Mouse (Mus musculus) stomach, embryonic 16.5 days (tissue): ENCODE results near the gene Hoxd8. TPM values are rescaled to one million over a fixed set of nuclear protein-coding genes. Genes with fewer than 3 reads are reported as not detected.
A peak's percentile ranks its signal among the peaks of the same experiment; 100 is the strongest.

ENCODE experiments used
- ATAC-seq: fragments of 200-750 bp; cut with Nextera tagmentation; 2 replicates; pipeline ENCODE4 v1.8.0; 2017; ENCODE audit warnings: moderate number of reproducible peaks, moderate TSS enrichment; ENCODE audit not compliant: insufficient read depth, low FRiP score
- H3K27ac ChIP-seq: fragments of 300-500 bp; sonication (generic); 2 replicates; pipeline ENCODE4 v1.5.1; 2014; ENCODE audit warnings: low read length
- H3K27me3 ChIP-seq: fragments of 300-500 bp; sonication (generic); 2 replicates; pipeline ENCODE4 v1.6.1; 2014; ENCODE audit warnings: low read length, control low read depth, mixed read lengths; ENCODE audit not compliant: control insufficient read depth, insufficient read depth
- H3K36me3 ChIP-seq: fragments of 300-500 bp; sonication (generic); 2 replicates; pipeline ENCODE4 v1.6.1; 2014; ENCODE audit warnings: low read length; ENCODE audit not compliant: control insufficient read depth, insufficient read depth
- H3K4me1 ChIP-seq: fragments of 300-500 bp; sonication (generic); 2 replicates; pipeline ENCODE4 v1.6.1; 2014; ENCODE audit warnings: low read length, control low read depth, mixed read lengths; ENCODE audit not compliant: control insufficient read depth, insufficient read depth
- H3K4me2 ChIP-seq: fragments of 300-500 bp; sonication (generic); 2 replicates; pipeline ENCODE4 v1.6.1; 2014; ENCODE audit warnings: low read depth, low read length, mixed read lengths
- H3K4me3 ChIP-seq: fragments of 300-500 bp; sonication (generic); replicated peaks from 2 replicates; pipeline ENCODE4 v1.5.1; 2014; ENCODE audit warnings: mild to moderate bottlenecking, low read length
- H3K9ac ChIP-seq: fragments of 300-500 bp; sonication (generic); 2 replicates; pipeline ENCODE4 v1.6.1; 2014; ENCODE audit warnings: low read length
- H3K9me3 ChIP-seq: fragments of 300-500 bp; sonication (generic); replicated peaks from 2 replicates; pipeline ENCODE4 v1.6.1; 2016; ENCODE audit warnings: low read length, control low read depth; ENCODE audit not compliant: control insufficient read depth
- WGBS: fragments of 180-500 bp; shearing (Covaris S2); extraction: QIAGEN DNeasy Blood & Tissue Kit; methylation state at CpG from one replicate; pipeline ENCODE4 v1.1.7; 2014; 5-methylcytosine and 5-hydroxymethylcytosine counted together
- polyA plus RNA-seq: library from polyadenylated mRNA; unstranded; fragments of >200 nt; fragmentation: Nextera tagmentation; extraction: Ambion mirVana; gene quantifications from 2 replicates; pipeline ENCODE4 v1.2.1, GENCODE M21; 2015

The Hoxd8 gene
- polyA plus RNA-seq, 1 experiment from 2014 or later: 1.7 TPM

- H3K4me3 ChIP-seq: no peak overlapping the region
- no peak overlapping the region for H3K4me2 ChIP-seq
- H3K27me3 ChIP-seq: peaks cover 94% of the 10 kb centered on the region
- H3K36me3 ChIP-seq: no peaks in the 10 kb centered on the region
- H3K27ac ChIP-seq: no peak overlapping the region
- no peak overlapping the region for H3K9ac ChIP-seq
- ATAC-seq: no peak
- 20% methylated on average over 2 of the region's 2 CpGs for WGBS
- no peaks in the 10 kb centered on the region for H3K4me1 ChIP-seq
- H3K9me3 ChIP-seq: no peaks in the 10 kb centered on the region
Measured at GRCm38 (mm10) chr2:74720384-74720783, 16.0 kb downstream of the Hoxd8 start.

- no peak overlapping the region for H3K4me2 ChIP-seq
- H3K36me3 ChIP-seq: no peaks in the 10 kb centered on the region
- no peak overlapping the region for H3K27ac ChIP-seq
- no peaks in the 10 kb centered on the region for H3K9me3 ChIP-seq
- no peak overlapping the region for H3K4me3 ChIP-seq
- no peak overlapping the region for H3K9ac ChIP-seq
- ATAC-seq: no peak
- 32% methylated on average over 5 of the region's 5 CpGs for WGBS
- H3K4me1 ChIP-seq: no peaks in the 10 kb centered on the region
- H3K27me3 ChIP-seq: peaks cover 94% of the 10 kb centered on the region
Measured at GRCm38 (mm10) chr2:74720955-74721491, 16.6 kb downstream of the Hoxd8 start.

- Histone ChIP-seq H3K4me2 (no peak overlapping the region), H3K4me3 (no peak overlapping the region), H3K9ac (no peak overlapping the region), H3K27me3 (peaks cover 95% of the 10 kb centered on the region), H3K36me3 (no peaks in the 10 kb centered on the region), H3K4me1 (no peaks in the 10 kb centered on the region), H3K27ac (no peak overlapping the region), H3K9me3 (no peaks in the 10 kb centered on the region)
- ATAC-seq: no peak
- 11% methylated on average over 6 of the region's 6 CpGs for WGBS
Measured at GRCm38 (mm10) chr2:74721882-74722281, 17.5 kb downstream of the Hoxd8 start.

GRCm38 (mm10) chr2:74722949-74723348, 18.5 kb downstream of the Hoxd8 start:
- Histone ChIP-seq H3K27me3 (peaks cover 95% of the 10 kb centered on the region), H3K27ac (no peak overlapping the region), H3K36me3 (no peaks in the 10 kb centered on the region), H3K4me2 (no peak overlapping the region), H3K4me1 (no peaks in the 10 kb centered on the region), H3K9ac (no peak overlapping the region), H3K9me3 (no peaks in the 10 kb centered on the region), H3K4me3 (no peak overlapping the region)
- ATAC-seq: no peak
- 25% methylated on average over 8 of the region's 8 CpGs for WGBS

GRCm38 (mm10) chr2:74724244-74725015, 20.0 kb downstream of the Hoxd8 start:
- H3K9me3 ChIP-seq: no peaks in the 10 kb centered on the region
- H3K9ac ChIP-seq: no peak overlapping the region
- peaks cover 98% of the 10 kb centered on the region for H3K27me3 ChIP-seq
- no peak overlapping the region for H3K4me2 ChIP-seq
- no peaks in the 10 kb centered on the region for H3K4me1 ChIP-seq
- H3K27ac ChIP-seq: no peak overlapping the region
- WGBS: 36% methylated on average over 7 of the region's 7 CpGs
- ATAC-seq: no peak
- H3K4me3 ChIP-seq: no peak overlapping the region
- no peaks in the 10 kb centered on the region for H3K36me3 ChIP-seq

GRCm38 (mm10) chr2:74725171-74725570, 20.8 kb downstream of the Hoxd8 start:
- no peaks in the 10 kb centered on the region for H3K4me1 ChIP-seq

GRCm38 (mm10) chr2:74726551-74726950, 22.1 kb downstream of the Hoxd8 start, which contains the start of gene Gm28230:
TSS of gene Gm28230 (plus strand) at chr2:74726728.
- peaks cover 94% of the 10 kb centered on the region for H3K27me3 ChIP-seq

More at GRCm38 (mm10) chr2:74725171-74725570, 20.8 kb downstream of the Hoxd8 start:
- Histone ChIP-seq H3K9ac (no peak overlapping the region), H3K4me3 (no peak overlapping the region), H3K27me3 (peaks cover 95% of the 10 kb centered on the region), H3K4me2 (no peak overlapping the region), H3K27ac (no peak overlapping the region), H3K9me3 (no peaks in the 10 kb centered on the region), H3K36me3 (no peaks in the 10 kb centered on the region)
- no peak for ATAC-seq
- 18% methylated on average over 17 of the region's 17 CpGs for WGBS

GRCm38 (mm10) chr2:74726973-74727639, 22.7 kb downstream of the Hoxd8 start:
- peak overlapping the region; percentile 29 for H3K4me3 ChIP-seq
- H3K27me3 ChIP-seq: peaks cover 95% of the 10 kb centered on the region
- H3K9me3 ChIP-seq: no peaks in the 10 kb centered on the region
- H3K27ac ChIP-seq: no peak overlapping the region
- H3K4me2 ChIP-seq: peak overlapping the region; percentile 38
- H3K36me3 ChIP-seq: no peaks in the 10 kb centered on the region
- no peaks in the 10 kb centered on the region for H3K4me1 ChIP-seq
- H3K9ac ChIP-seq: no peak overlapping the region; the same call in 1 of the 2 replicates
- ATAC-seq: no peak
- 7% methylated on average over 40 of the region's 43 CpGs for WGBS

More at GRCm38 (mm10) chr2:74726551-74726950, 22.1 kb downstream of the Hoxd8 start, which contains the start of gene Gm28230:
- Histone ChIP-seq H3K36me3 (no peaks in the 10 kb centered on the region), H3K9me3 (no peaks in the 10 kb centered on the region), H3K4me3 (peak within 1 kb of the TSS; percentile 29), H3K9ac (no peak within 1 kb of the TSS; the same call in 1 of the 2 replicates), H3K27ac (no peak within 1 kb of the TSS), H3K4me2 (peak within 1 kb of the TSS; percentile 38), H3K4me1 (no peaks in the 10 kb centered on the region)
- 29% methylated on average over 5 of the region's 5 CpGs for WGBS
- no peak for ATAC-seq
